Mouse (Mus musculus): ENCODE measurements around the gene Eddm3b. TPM values are rescaled to one million over a fixed set of nuclear protein-coding genes. Genes with fewer than 3 reads are reported as not detected.

The Eddm3b gene
- polyA plus RNA-seq, 1 experiment from 2014 or later, result not detected

GRCm38 (mm10) chr14:51101284-51101683, 12.9 kb upstream of the Eddm3b start:
- Histone ChIP-seq H3K9ac (replicated peaks; ENCODE audit: low read length) (no peak overlapping the region), H3K27me3 (ENCODE audit: control insufficient read depth, insufficient read depth, low read length) (no peaks in the 10 kb centered on the region), H3K4me1 (ENCODE audit: control insufficient read depth, insufficient read depth, low read length) (no peaks in the 10 kb centered on the region), H3K9me3 (ENCODE audit: control insufficient read depth, low read length) (no peaks in the 10 kb centered on the region), H3K27ac (replicated peaks; ENCODE audit: low read depth, low read length) (no peak overlapping the region), H3K36me3 (ENCODE audit: control insufficient read depth, insufficient read depth, low read length) (no peaks in the 10 kb centered on the region), H3K4me3 (replicated peaks; ENCODE audit: low read depth, low read length) (no peak overlapping the region), H3K4me2 (ENCODE audit: low read length) (no peak overlapping the region)
- ATAC-seq (ENCODE audit: low FRiP score, low TSS enrichment) (no peak), DNase-seq (no peak)
- WGBS, result 80% methylated on average over 9 of the region's 9 CpGs

DNA sequence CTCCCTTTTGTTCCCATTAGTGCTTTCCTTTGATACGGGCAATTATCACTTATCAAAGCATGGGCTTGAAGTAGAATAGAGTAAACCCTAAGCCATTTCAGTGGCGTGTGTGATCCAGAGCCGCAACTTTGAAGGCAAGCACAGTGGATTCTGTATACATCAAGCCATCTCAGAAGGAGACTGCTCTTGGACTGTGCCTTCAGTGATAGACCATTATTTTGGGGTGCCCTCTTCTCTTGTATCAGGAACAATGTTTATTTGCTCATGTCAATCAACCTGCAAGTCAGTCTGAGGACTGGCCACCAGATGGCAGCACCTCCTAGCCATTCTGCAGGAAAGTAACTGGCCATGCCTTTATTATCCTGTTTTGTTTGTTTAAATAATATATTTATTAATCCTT, 11.0 kb upstream of the Eddm3b start:
- H3K9ac ChIP-seq (replicated peaks; ENCODE audit: low read length), result no peak overlapping the region
- WGBS, result 55% methylated on average over 3 of the region's 3 CpGs
- ATAC-seq (ENCODE audit: low FRiP score, low TSS enrichment), result no peak
- no peak overlapping the region for H3K27ac ChIP-seq (replicated peaks; ENCODE audit: low read depth, low read length)
- DNase-seq, result peak; percentile 87
- no peaks in the 10 kb centered on the region for H3K4me1 ChIP-seq (ENCODE audit: control insufficient read depth, insufficient read depth, low read length)
- no peak overlapping the region for H3K4me2 ChIP-seq (ENCODE audit: low read length)
- H3K4me3 ChIP-seq (replicated peaks; ENCODE audit: low read depth, low read length), result no peak overlapping the region
- no peaks in the 10 kb centered on the region for H3K36me3 ChIP-seq (ENCODE audit: control insufficient read depth, insufficient read depth, low read length)
- no peaks in the 10 kb centered on the region for H3K9me3 ChIP-seq (ENCODE audit: control insufficient read depth, low read length)
- H3K27me3 ChIP-seq (ENCODE audit: control insufficient read depth, insufficient read depth, low read length), result no peaks in the 10 kb centered on the region

GRCm38 (mm10) chr14:51104366-51104765, 9.9 kb upstream of the Eddm3b start:
- Histone ChIP-seq H3K4me2 (ENCODE audit: low read length) (no peak overlapping the region), H3K27ac (replicated peaks; ENCODE audit: low read depth, low read length) (no peak overlapping the region), H3K4me1 (ENCODE audit: control insufficient read depth, insufficient read depth, low read length) (no peaks in the 10 kb centered on the region), H3K9ac (replicated peaks; ENCODE audit: low read length) (no peak overlapping the region), H3K36me3 (ENCODE audit: control insufficient read depth, insufficient read depth, low read length) (no peaks in the 10 kb centered on the region), H3K4me3 (replicated peaks; ENCODE audit: low read depth, low read length) (no peak overlapping the region), H3K9me3 (ENCODE audit: control insufficient read depth, low read length) (no peaks in the 10 kb centered on the region), H3K27me3 (ENCODE audit: control insufficient read depth, insufficient read depth, low read length) (no peaks in the 10 kb centered on the region)
- ATAC-seq (ENCODE audit: low FRiP score, low TSS enrichment), result no peak
- 90% methylated on average over 2 of the region's 2 CpGs for WGBS
- no peak for DNase-seq

GRCm38 (mm10) chr14:51106449-51106967, 7.7 kb upstream of the Eddm3b start:
- Histone ChIP-seq H3K36me3 (ENCODE audit: control insufficient read depth, insufficient read depth, low read length) (no peaks in the 10 kb centered on the region), H3K27ac (replicated peaks; ENCODE audit: low read depth, low read length) (no peak overlapping the region), H3K4me1 (ENCODE audit: control insufficient read depth, insufficient read depth, low read length) (no peaks in the 10 kb centered on the region), H3K4me3 (replicated peaks; ENCODE audit: low read depth, low read length) (no peak overlapping the region), H3K4me2 (ENCODE audit: low read length) (no peak overlapping the region), H3K9me3 (ENCODE audit: control insufficient read depth, low read length) (no peaks in the 10 kb centered on the region), H3K27me3 (ENCODE audit: control insufficient read depth, insufficient read depth, low read length) (no peaks in the 10 kb centered on the region), H3K9ac (replicated peaks; ENCODE audit: low read length) (no peak overlapping the region)
- ATAC-seq (ENCODE audit: low FRiP score, low TSS enrichment) (no peak), DNase-seq (no peak)

DNA sequence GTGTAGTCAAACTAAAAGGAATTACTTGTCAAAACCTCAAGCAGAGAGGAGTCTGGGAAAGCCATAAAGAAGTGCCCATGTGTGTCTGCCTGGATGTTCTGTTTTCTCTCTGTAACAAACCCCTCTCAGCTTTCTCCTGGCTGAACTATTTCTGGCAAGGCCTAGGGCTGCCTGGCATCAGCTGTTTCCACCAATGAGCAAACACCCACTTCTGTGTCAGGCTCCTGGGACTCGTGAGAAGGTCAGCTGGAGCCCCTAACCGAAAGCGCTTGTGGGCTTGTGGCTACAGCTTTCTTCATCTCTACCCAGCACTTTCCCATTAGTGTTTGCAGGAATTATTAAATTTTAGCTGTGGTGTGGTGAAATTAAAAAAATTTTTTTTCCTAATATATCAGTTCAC, 2.3 kb upstream of the Eddm3b start:
- H3K4me1 ChIP-seq (ENCODE audit: control insufficient read depth, insufficient read depth, low read length), result no peaks in the 10 kb centered on the region
- DNase-seq (no peak), ATAC-seq (ENCODE audit: low FRiP score, low TSS enrichment) (no peak)
- WGBS, result 86% methylated on average over 3 of the region's 3 CpGs
- H3K36me3 ChIP-seq (ENCODE audit: control insufficient read depth, insufficient read depth, low read length), result no peaks in the 10 kb centered on the region
- H3K27me3 ChIP-seq (ENCODE audit: control insufficient read depth, insufficient read depth, low read length), result no peaks in the 10 kb centered on the region
- no peak overlapping the region for H3K9ac ChIP-seq (replicated peaks; ENCODE audit: low read length)
- no peaks in the 10 kb centered on the region for H3K9me3 ChIP-seq (ENCODE audit: control insufficient read depth, low read length)
- H3K4me2 ChIP-seq (ENCODE audit: low read length), result no peak overlapping the region
- no peak overlapping the region for H3K4me3 ChIP-seq (replicated peaks; ENCODE audit: low read depth, low read length)
- H3K27ac ChIP-seq (replicated peaks; ENCODE audit: low read depth, low read length), result no peak overlapping the region

DNA sequence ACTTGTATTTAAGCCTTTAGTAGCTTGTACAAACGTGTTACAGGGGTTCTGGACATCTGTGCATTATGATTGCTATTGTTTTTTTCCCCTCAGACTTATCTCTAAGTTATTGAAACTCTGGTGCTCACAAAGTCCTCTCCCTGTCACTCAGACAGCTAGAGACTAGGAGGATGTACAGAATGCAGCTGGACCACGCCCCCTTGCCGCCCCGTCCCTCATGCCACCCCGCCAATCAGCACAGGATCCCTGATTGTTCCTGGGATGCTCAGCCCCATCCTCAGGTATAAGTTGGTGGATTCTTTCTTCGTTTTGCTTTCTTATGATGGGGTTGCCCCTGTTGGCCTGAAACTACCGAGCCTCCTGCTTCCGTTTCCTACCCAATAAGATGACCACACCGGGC, 750 bp upstream of the Eddm3b start:
- no peaks in the 10 kb centered on the region for H3K27me3 ChIP-seq (ENCODE audit: control insufficient read depth, insufficient read depth, low read length)
- no peak overlapping the region for H3K27ac ChIP-seq (replicated peaks; ENCODE audit: low read depth, low read length)
- H3K4me1 ChIP-seq (ENCODE audit: control insufficient read depth, insufficient read depth, low read length), result no peaks in the 10 kb centered on the region
- no peak for ATAC-seq (ENCODE audit: low FRiP score, low TSS enrichment)
- H3K4me3 ChIP-seq (replicated peaks; ENCODE audit: low read depth, low read length), result no peak overlapping the region
- H3K36me3 ChIP-seq (ENCODE audit: control insufficient read depth, insufficient read depth, low read length), result no peaks in the 10 kb centered on the region
- H3K9me3 ChIP-seq (ENCODE audit: control insufficient read depth, low read length), result no peaks in the 10 kb centered on the region
- no peak overlapping the region for H3K9ac ChIP-seq (replicated peaks; ENCODE audit: low read length)
- no peak overlapping the region for H3K4me2 ChIP-seq (ENCODE audit: low read length)
- DNase-seq, result no peak
- WGBS, result 26% methylated on average over 9 of the region's 9 CpGs

DNA sequence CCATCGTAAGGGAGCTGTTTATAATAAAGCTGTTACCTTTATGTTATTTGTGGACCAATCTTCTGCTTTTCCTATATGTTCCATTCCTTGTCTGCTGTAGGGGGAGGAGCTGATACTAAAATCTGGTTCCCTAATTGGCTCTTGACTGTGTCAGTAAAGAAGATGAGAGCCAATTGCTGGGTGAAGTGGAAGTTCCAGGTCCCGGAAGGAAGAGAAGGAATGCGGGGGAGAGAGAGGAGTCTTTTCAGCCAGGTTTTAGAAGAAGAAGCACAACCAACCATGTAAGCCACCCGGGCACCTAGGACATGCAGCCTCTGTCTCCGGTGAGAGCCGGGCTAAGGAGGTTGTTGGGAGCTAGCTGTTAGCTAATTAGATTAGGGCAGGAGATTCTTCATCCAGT, 11.5 kb downstream of the Eddm3b start:
- Histone ChIP-seq H3K4me2 (ENCODE audit: low read length) (no peak overlapping the region), H3K4me3 (replicated peaks; ENCODE audit: low read depth, low read length) (no peak overlapping the region), H3K27me3 (ENCODE audit: control insufficient read depth, insufficient read depth, low read length) (no peaks in the 10 kb centered on the region), H3K4me1 (ENCODE audit: control insufficient read depth, insufficient read depth, low read length) (no peaks in the 10 kb centered on the region), H3K9ac (replicated peaks; ENCODE audit: low read length) (no peak overlapping the region), H3K9me3 (ENCODE audit: control insufficient read depth, low read length) (no peaks in the 10 kb centered on the region), H3K27ac (replicated peaks; ENCODE audit: low read depth, low read length) (no peak overlapping the region), H3K36me3 (ENCODE audit: control insufficient read depth, insufficient read depth, low read length) (no peaks in the 10 kb centered on the region)
- ATAC-seq (ENCODE audit: low FRiP score, low TSS enrichment) (no peak), DNase-seq (no peak)
- 89% methylated on average over 6 of the region's 6 CpGs for WGBS

DNA sequence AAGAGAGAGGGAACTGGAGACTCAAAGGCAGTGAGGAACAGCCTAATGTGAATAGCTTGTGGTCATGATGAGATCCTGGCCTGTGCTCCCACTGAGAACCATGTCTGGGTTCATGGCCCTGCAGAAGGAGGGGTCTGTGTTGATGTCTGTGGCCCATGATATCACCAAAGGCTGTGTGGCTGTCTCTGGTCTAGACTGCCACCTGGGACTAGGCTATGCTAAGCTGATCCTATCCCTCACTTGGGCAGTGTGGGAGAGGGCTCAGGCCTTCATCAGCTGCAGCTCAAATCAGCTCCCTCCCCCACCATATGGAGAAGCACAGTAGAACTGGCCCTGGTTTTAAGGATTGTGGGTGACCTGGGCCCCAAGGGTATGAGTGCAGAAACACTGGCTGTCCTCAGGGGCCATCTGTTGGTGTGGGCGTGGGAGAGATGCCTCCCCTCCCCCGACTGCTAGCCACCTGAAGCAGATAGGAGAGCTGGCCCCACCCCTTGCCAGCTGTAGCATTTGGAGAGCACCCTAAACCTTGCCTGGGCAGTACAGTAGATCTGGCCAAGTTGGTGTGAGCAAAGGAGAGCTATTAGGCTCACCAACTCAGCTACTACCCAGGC, 13.5 kb downstream of the Eddm3b start:
- ATAC-seq (ENCODE audit: low FRiP score, low TSS enrichment), result peak; percentile 26; the same call in 1 of the 2 replicates
- no peak overlapping the region for H3K4me3 ChIP-seq (replicated peaks; ENCODE audit: low read depth, low read length)
- no peak overlapping the region for H3K4me2 ChIP-seq (ENCODE audit: low read length)
- H3K4me1 ChIP-seq (ENCODE audit: control insufficient read depth, insufficient read depth, low read length), result no peaks in the 10 kb centered on the region
- H3K9me3 ChIP-seq (ENCODE audit: control insufficient read depth, low read length), result no peaks in the 10 kb centered on the region
- no peaks in the 10 kb centered on the region for H3K36me3 ChIP-seq (ENCODE audit: control insufficient read depth, insufficient read depth, low read length)
- no peak overlapping the region for H3K27ac ChIP-seq (replicated peaks; ENCODE audit: low read depth, low read length)
- WGBS, result 69% methylated on average over 2 of the region's 2 CpGs
- H3K9ac ChIP-seq (replicated peaks; ENCODE audit: low read length), result no peak overlapping the region
- H3K27me3 ChIP-seq (ENCODE audit: control insufficient read depth, insufficient read depth, low read length), result no peaks in the 10 kb centered on the region
- DNase-seq, result no peak

DNA sequence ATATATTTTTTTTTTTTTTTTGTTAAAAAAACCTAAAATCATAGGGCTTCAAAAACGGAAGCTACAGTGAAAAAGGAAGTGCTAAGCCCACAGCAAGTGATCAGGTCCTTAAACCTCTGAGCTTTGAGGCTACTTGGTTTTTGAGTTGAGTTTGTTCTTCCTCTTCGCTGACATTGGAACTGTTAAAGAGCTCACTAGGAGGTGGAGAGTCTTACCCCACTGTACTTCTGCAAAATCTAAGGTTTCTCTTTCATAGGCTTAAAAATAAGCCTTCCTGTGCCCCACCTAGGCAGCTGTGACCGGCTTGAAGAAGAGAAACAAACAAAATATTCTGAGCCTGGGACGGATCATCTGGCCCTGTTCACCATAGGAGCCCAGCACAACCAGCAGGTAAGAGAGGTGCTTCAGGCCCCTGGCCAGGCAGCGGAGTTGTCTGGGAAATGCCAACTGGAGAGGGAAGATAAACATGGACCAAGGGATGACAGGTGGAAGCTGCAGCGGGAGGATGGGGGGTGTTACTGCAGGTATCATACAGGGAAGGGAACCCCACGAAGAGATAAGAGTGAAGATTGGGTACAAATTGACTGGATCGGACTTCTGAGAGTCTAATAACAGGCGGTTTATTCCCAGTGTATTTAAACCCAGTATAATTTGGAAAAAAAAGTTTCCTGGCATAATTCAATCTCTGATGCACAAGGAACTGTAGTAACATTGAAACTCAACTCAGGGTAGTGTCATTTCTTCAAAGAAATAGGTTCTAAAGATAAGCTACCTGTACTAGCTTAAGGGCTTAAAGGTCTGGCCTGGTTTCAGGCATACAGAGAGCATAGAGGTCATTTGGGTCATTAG, 14.8 kb downstream of the Eddm3b start:
- no peak overlapping the region for H3K4me3 ChIP-seq (replicated peaks; ENCODE audit: low read depth, low read length)
- DNase-seq, result no peak
- no peak overlapping the region for H3K4me2 ChIP-seq (ENCODE audit: low read length)
- WGBS, result 87% methylated on average over 9 of the region's 9 CpGs
- no peaks in the 10 kb centered on the region for H3K4me1 ChIP-seq (ENCODE audit: control insufficient read depth, insufficient read depth, low read length)
- H3K27me3 ChIP-seq (ENCODE audit: control insufficient read depth, insufficient read depth, low read length), result no peaks in the 10 kb centered on the region
- ATAC-seq (ENCODE audit: low FRiP score, low TSS enrichment), result no peak
- H3K36me3 ChIP-seq (ENCODE audit: control insufficient read depth, insufficient read depth, low read length), result no peaks in the 10 kb centered on the region
- no peak overlapping the region for H3K27ac ChIP-seq (replicated peaks; ENCODE audit: low read depth, low read length)
- no peaks in the 10 kb centered on the region for H3K9me3 ChIP-seq (ENCODE audit: control insufficient read depth, low read length)
- no peak overlapping the region for H3K9ac ChIP-seq (replicated peaks; ENCODE audit: low read length)
